Mouse (Mus musculus): Measurements from ENCODE around the gene Ensa.

DNA sequence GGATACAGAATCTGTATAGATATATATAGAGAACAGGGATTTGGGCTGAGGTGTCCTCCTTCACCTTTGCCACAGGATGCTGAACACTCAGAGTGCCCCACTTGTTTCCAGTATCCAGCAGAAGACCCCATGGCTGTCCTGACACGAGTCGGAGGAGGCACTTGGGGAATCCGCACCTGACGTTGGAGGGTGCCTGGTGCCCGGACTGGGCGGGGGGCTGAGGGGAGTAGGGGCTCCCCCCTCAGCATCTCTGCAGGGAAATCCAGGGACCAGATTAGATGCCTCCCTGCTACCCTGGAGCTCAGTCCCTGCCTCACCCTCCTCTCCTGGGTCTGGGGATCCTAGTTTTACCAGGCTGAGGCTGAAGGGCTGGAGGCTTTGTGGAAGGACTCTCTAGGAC is 55.9 kb downstream of the Ensa start:
- TF ChIP-seq CTCF (IDR thresholded peaks at IDR 0.05) (no peak), EP300 (IDR thresholded peaks at IDR 0.05; ENCODE audit: insufficient read depth, low read depth, low read length) (no peak), POLR2A (IDR thresholded peaks at IDR 0.05; ENCODE audit: insufficient read depth, low read depth, low read length) (no peak)

Measured in heart, adult 2 months (tissue).